Mouse (Mus musculus): ENCODE results near the gene Ppp1r11. TPM values are rescaled to one million over a fixed set of nuclear protein-coding genes. Genes with fewer than 3 reads are reported as not detected.

Ppp1r11 gene
- polyA plus RNA-seq, 1 experiment from 2014 or later: 130 TPM

DNA sequence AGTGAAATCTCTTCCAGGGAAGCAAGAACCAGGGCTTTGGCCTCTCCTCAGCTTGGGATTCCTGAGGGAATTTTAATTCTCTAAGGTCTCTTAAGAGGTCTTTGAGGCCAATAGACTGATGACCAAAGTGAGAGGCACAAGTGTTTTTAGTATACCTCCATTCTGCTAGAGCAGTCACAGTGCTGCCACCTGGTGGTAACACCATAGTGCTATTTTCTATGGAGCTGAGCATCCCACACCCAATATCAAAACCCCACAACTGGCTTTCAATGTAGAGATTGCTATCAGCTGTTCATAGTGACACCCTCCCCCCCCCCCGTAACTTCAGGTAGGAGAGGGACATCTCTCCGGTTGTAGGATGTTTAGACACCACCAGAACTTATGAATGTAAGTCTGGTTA is 37.4 kb downstream of the Ppp1r11 start:
- no peak overlapping the region for H3K4me2 ChIP-seq (ENCODE audit: low read depth, low read length)
- 4% methylated on average over 2 of the region's 2 CpGs for WGBS
- H3K27ac ChIP-seq (replicated peaks; ENCODE audit: low read depth, low read length): no peak overlapping the region
- no peaks in the 10 kb centered on the region for H3K9me3 ChIP-seq (ENCODE audit: control insufficient read depth, low read length)
- peak; percentile 81 for DNase-seq (ENCODE audit: low spot score)
- 0 out of 2 replicates have a peak, but pooled peaks cover 3% of the 10 kb centered on the region for H3K27me3 ChIP-seq (replicated peaks; ENCODE audit: control insufficient read depth, insufficient read depth, low read length)
- H3K9ac ChIP-seq (ENCODE audit: low read depth, low read length): no peak overlapping the region
- no peak for ATAC-seq (ENCODE audit: low read depth)
- no peaks in the 10 kb centered on the region for H3K4me1 ChIP-seq (ENCODE audit: control insufficient read depth, insufficient read depth, low read length)
- H3K4me3 ChIP-seq (ENCODE audit: low read depth, low read length): no peak overlapping the region
- H3K36me3 ChIP-seq (ENCODE audit: control insufficient read depth, insufficient read depth, low read length): no peaks in the 10 kb centered on the region

GRCm38 (mm10) chr17:36912031-36912430 is 39.5 kb downstream of the Ppp1r11 start:
- no peak overlapping the region for H3K4me2 ChIP-seq (ENCODE audit: low read depth, low read length)
- WGBS: 60% methylated on average over 2 of the region's 2 CpGs
- H3K4me3 ChIP-seq (ENCODE audit: low read depth, low read length): no peak overlapping the region
- no peak overlapping the region for H3K27ac ChIP-seq (replicated peaks; ENCODE audit: low read depth, low read length)
- DNase-seq (ENCODE audit: low spot score): no peak
- H3K27me3 ChIP-seq (replicated peaks; ENCODE audit: control insufficient read depth, insufficient read depth, low read length): 0 out of 2 replicates have a peak, but pooled peaks cover 3% of the 10 kb centered on the region
- no peaks in the 10 kb centered on the region for H3K4me1 ChIP-seq (ENCODE audit: control insufficient read depth, insufficient read depth, low read length)
- no peak overlapping the region for H3K9ac ChIP-seq (ENCODE audit: low read depth, low read length)
- ATAC-seq (ENCODE audit: low read depth): no peak
- H3K36me3 ChIP-seq (ENCODE audit: control insufficient read depth, insufficient read depth, low read length): no peaks in the 10 kb centered on the region
- no peaks in the 10 kb centered on the region for H3K9me3 ChIP-seq (ENCODE audit: control insufficient read depth, low read length)

- DNase-seq (ENCODE audit: low spot score): no peak
- Histone ChIP-seq H3K4me2 (ENCODE audit: low read depth, low read length) (no peak overlapping the region), H3K27ac (replicated peaks; ENCODE audit: low read depth, low read length) (no peak overlapping the region), H3K4me1 (ENCODE audit: control insufficient read depth, insufficient read depth, low read length) (no peaks in the 10 kb centered on the region), H3K27me3 (replicated peaks; ENCODE audit: control insufficient read depth, insufficient read depth, low read length) (0 out of 2 replicates have a peak, but pooled peaks cover 3% of the 10 kb centered on the region), H3K9me3 (ENCODE audit: control insufficient read depth, low read length) (no peaks in the 10 kb centered on the region), H3K4me3 (ENCODE audit: low read depth, low read length) (no peak overlapping the region), H3K36me3 (ENCODE audit: control insufficient read depth, insufficient read depth, low read length) (no peaks in the 10 kb centered on the region), H3K9ac (ENCODE audit: low read depth, low read length) (no peak overlapping the region)
- no peak for ATAC-seq (ENCODE audit: low read depth)
- 64% methylated on average over 4 of the region's 4 CpGs for WGBS
Observed at GRCm38 (mm10) chr17:36909802-36910201, 41.7 kb downstream of the Ppp1r11 start.

GRCm38 (mm10) chr17:36908235-36908634 is 43.3 kb downstream of the Ppp1r11 start:
- H3K9me3 ChIP-seq (ENCODE audit: control insufficient read depth, low read length): no peaks in the 10 kb centered on the region
- WGBS: 40% methylated on average over 1 of the region's 1 CpGs
- H3K4me2 ChIP-seq (ENCODE audit: low read depth, low read length): no peak overlapping the region
- H3K36me3 ChIP-seq (ENCODE audit: control insufficient read depth, insufficient read depth, low read length): no peaks in the 10 kb centered on the region
- H3K9ac ChIP-seq (ENCODE audit: low read depth, low read length): no peak overlapping the region
- 0 out of 2 replicates have a peak, but pooled peaks cover 3% of the 10 kb centered on the region for H3K27me3 ChIP-seq (replicated peaks; ENCODE audit: control insufficient read depth, insufficient read depth, low read length)
- peak; percentile 20 for DNase-seq (ENCODE audit: low spot score)
- H3K4me3 ChIP-seq (ENCODE audit: low read depth, low read length): no peak overlapping the region
- no peaks in the 10 kb centered on the region for H3K4me1 ChIP-seq (ENCODE audit: control insufficient read depth, insufficient read depth, low read length)
- H3K27ac ChIP-seq (replicated peaks; ENCODE audit: low read depth, low read length): no peak overlapping the region
- ATAC-seq (ENCODE audit: low read depth): no peak

GRCm38 (mm10) chr17:36903651-36904050 is 47.9 kb downstream of the Ppp1r11 start:
- no peak overlapping the region for H3K27ac ChIP-seq (replicated peaks; ENCODE audit: low read depth, low read length)
- H3K4me2 ChIP-seq (ENCODE audit: low read depth, low read length): no peak overlapping the region
- H3K27me3 ChIP-seq (replicated peaks; ENCODE audit: control insufficient read depth, insufficient read depth, low read length): no peaks in the 10 kb centered on the region
- no peaks in the 10 kb centered on the region for H3K36me3 ChIP-seq (ENCODE audit: control insufficient read depth, insufficient read depth, low read length)
- no peaks in the 10 kb centered on the region for H3K9me3 ChIP-seq (ENCODE audit: control insufficient read depth, low read length)
- no peak overlapping the region for H3K9ac ChIP-seq (ENCODE audit: low read depth, low read length)
- no peak for ATAC-seq (ENCODE audit: low read depth)
- 77% methylated on average over 3 of the region's 3 CpGs for WGBS
- H3K4me1 ChIP-seq (ENCODE audit: control insufficient read depth, insufficient read depth, low read length): no peaks in the 10 kb centered on the region
- DNase-seq (ENCODE audit: low spot score): no peak
- no peak overlapping the region for H3K4me3 ChIP-seq (ENCODE audit: low read depth, low read length)

- H3K9ac ChIP-seq (ENCODE audit: low read depth, low read length): no peak overlapping the region
- no peak overlapping the region for H3K27ac ChIP-seq (replicated peaks; ENCODE audit: low read depth, low read length)
- no peak overlapping the region for H3K4me3 ChIP-seq (ENCODE audit: low read depth, low read length)
- no peak for ATAC-seq (ENCODE audit: low read depth)
- no peaks in the 10 kb centered on the region for H3K4me1 ChIP-seq (ENCODE audit: control insufficient read depth, insufficient read depth, low read length)
- H3K4me2 ChIP-seq (ENCODE audit: low read depth, low read length): no peak overlapping the region
- 28% methylated on average over 1 of the region's 1 CpGs for WGBS
- no peak for DNase-seq (ENCODE audit: low spot score)
- H3K36me3 ChIP-seq (ENCODE audit: control insufficient read depth, insufficient read depth, low read length): no peaks in the 10 kb centered on the region
- no peaks in the 10 kb centered on the region for H3K9me3 ChIP-seq (ENCODE audit: control insufficient read depth, low read length)
- no peaks in the 10 kb centered on the region for H3K27me3 ChIP-seq (replicated peaks; ENCODE audit: control insufficient read depth, insufficient read depth, low read length)
Observed at GRCm38 (mm10) chr17:36900691-36901090, 50.9 kb downstream of the Ppp1r11 start.

GRCm38 (mm10) chr17:36900001-36900400 is 51.5 kb downstream of the Ppp1r11 start:
- no peaks in the 10 kb centered on the region for H3K4me1 ChIP-seq (ENCODE audit: control insufficient read depth, insufficient read depth, low read length)
- H3K27me3 ChIP-seq (replicated peaks; ENCODE audit: control insufficient read depth, insufficient read depth, low read length): no peaks in the 10 kb centered on the region
- no peak for ATAC-seq (ENCODE audit: low read depth)
- H3K4me2 ChIP-seq (ENCODE audit: low read depth, low read length): no peak overlapping the region
- H3K9ac ChIP-seq (ENCODE audit: low read depth, low read length): no peak overlapping the region
- WGBS: 85% methylated on average over 5 of the region's 5 CpGs
- no peaks in the 10 kb centered on the region for H3K36me3 ChIP-seq (ENCODE audit: control insufficient read depth, insufficient read depth, low read length)
- no peak overlapping the region for H3K27ac ChIP-seq (replicated peaks; ENCODE audit: low read depth, low read length)
- DNase-seq (ENCODE audit: low spot score): no peak
- no peak overlapping the region for H3K4me3 ChIP-seq (ENCODE audit: low read depth, low read length)
- H3K9me3 ChIP-seq (ENCODE audit: control insufficient read depth, low read length): no peaks in the 10 kb centered on the region

GRCm38 (mm10) chr17:36899376-36899775 is 52.2 kb downstream of the Ppp1r11 start:
- Histone ChIP-seq H3K36me3 (ENCODE audit: control insufficient read depth, insufficient read depth, low read length) (no peaks in the 10 kb centered on the region), H3K4me3 (ENCODE audit: low read depth, low read length) (no peak overlapping the region), H3K9me3 (ENCODE audit: control insufficient read depth, low read length) (no peaks in the 10 kb centered on the region), H3K4me1 (ENCODE audit: control insufficient read depth, insufficient read depth, low read length) (no peaks in the 10 kb centered on the region), H3K27ac (replicated peaks; ENCODE audit: low read depth, low read length) (no peak overlapping the region), H3K9ac (ENCODE audit: low read depth, low read length) (no peak overlapping the region), H3K4me2 (ENCODE audit: low read depth, low read length) (no peak overlapping the region), H3K27me3 (replicated peaks; ENCODE audit: control insufficient read depth, insufficient read depth, low read length) (no peaks in the 10 kb centered on the region)
- ATAC-seq (ENCODE audit: low read depth) (no peak), DNase-seq (ENCODE audit: low spot score) (no peak)
- WGBS: 80% methylated on average over 4 of the region's 4 CpGs

Data from embryonic facial prominence, embryonic 14.5 days (tissue).